Comparison of ENCODE assay signal across 19 mouse cellular contexts in the genomic region with DNA sequence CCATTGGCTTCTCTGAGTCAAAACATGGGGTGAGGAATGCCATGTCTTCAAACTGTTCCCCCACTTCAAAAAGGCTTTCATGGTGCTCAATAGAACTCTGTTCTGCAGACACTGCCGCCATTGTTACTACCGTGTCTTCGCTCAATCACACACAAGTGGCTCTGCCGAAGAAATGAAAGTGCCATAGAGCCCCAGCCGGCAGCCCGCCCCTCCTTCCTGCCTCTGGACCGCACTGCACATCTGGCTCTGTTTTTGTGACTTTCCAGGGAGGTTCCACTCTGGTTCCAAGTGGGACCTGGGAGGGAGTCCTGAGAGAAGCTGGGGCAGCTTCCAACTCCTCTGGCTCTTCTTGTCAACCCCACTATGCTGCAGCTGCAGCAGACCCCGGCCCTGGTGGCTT. TPM values are rescaled to one million over a fixed set of nuclear protein-coding genes. Genes with fewer than 3 reads are reported as not detected.
A peak's percentile ranks its signal among the peaks of the same experiment; 100 is the strongest.
DNase-seq lines count a peak whose midpoint lies in the region; ATAC-seq lines count a peak whose summit lies in the region.
"Had no signal": no experiment of that assay in that cellular context is flagged by ENCODE, and none has a peak within 500 bp of the region (broad histone marks: within the 10 kb centered on the region; RNA-seq: fewer than 3 reads in every experiment).

No protein-coding gene starts in this region.

- H3K27ac ChIP-seq in forebrain, embryonic 10.5 days: peak overlapping the region; percentile 67; the same call in 1 of the 2 replicates
- no peak overlapping the region for H3K27ac ChIP-seq in forebrain, embryonic 13.5 days
- H3K27ac ChIP-seq in midbrain, embryonic 11.5 days (ENCODE audit: low read depth, low read length): no peak overlapping the region
- no peak overlapping the region for H3K27ac ChIP-seq in midbrain, embryonic 16.5 days (ENCODE audit: low read length)
- H3K27ac ChIP-seq in hindbrain, embryonic 12.5 days: peak overlapping the region; percentile 45
- peak overlapping the region; percentile 67 for H3K27ac ChIP-seq in limb, embryonic 15.5 days

- H3K9ac ChIP-seq in forebrain, embryonic 13.5 days: no peak overlapping the region
- H3K9ac ChIP-seq in midbrain, embryonic 11.5 days (ENCODE audit: low read length): no peak overlapping the region
- H3K9ac ChIP-seq in midbrain, embryonic 16.5 days (ENCODE audit: low read depth, low read length): no peak overlapping the region
- no peak overlapping the region for H3K9ac ChIP-seq in hindbrain, embryonic 12.5 days
- H3K9ac ChIP-seq in limb, embryonic 15.5 days: no peak overlapping the region
- H3K9ac ChIP-seq: heart, embryonic 12.5 days had no signal

- WGBS in forebrain, embryonic 10.5 days: 76% methylated on average over 8 of the region's 8 CpGs
- 62% methylated on average over 8 of the region's 8 CpGs for WGBS in forebrain, embryonic 13.5 days
- WGBS in midbrain, embryonic 11.5 days: 76% methylated on average over 8 of the region's 8 CpGs
- 65% methylated on average over 8 of the region's 8 CpGs for WGBS in midbrain, embryonic 16.5 days
- 49% methylated on average over 8 of the region's 8 CpGs for WGBS in hindbrain, embryonic 12.5 days
- WGBS in limb, embryonic 15.5 days: 36% methylated on average over 8 of the region's 8 CpGs

- no peak for ATAC-seq in forebrain, embryonic 13.5 days
- ATAC-seq in midbrain, embryonic 11.5 days (ENCODE audit: low FRiP score): no peak
- ATAC-seq in midbrain, embryonic 16.5 days: no peak
- no peak for ATAC-seq in hindbrain, embryonic 12.5 days (ENCODE audit: low FRiP score)
- no peak; the same call in 1 of the 2 replicates for ATAC-seq in limb, embryonic 15.5 days (ENCODE audit: insufficient number of reproducible peaks, low FRiP score, low TSS enrichment, low read depth)
- no peak for ATAC-seq in megakaryocyte progenitor cell, adult 5-6 weeks (replicated peaks; ENCODE audit: poor library complexity)

- H3K4me1 ChIP-seq in forebrain, embryonic 10.5 days: peaks cover 60% of the 10 kb centered on the region
- peaks cover 31% of the 10 kb centered on the region for H3K4me1 ChIP-seq in forebrain, embryonic 13.5 days
- H3K4me1 ChIP-seq in midbrain, embryonic 11.5 days (ENCODE audit: control insufficient read depth, insufficient read depth, low read length): peaks cover 4% of the 10 kb centered on the region
- peaks cover 2% of the 10 kb centered on the region for H3K4me1 ChIP-seq in midbrain, embryonic 16.5 days (ENCODE audit: control insufficient read depth, insufficient read depth, low read length)
- H3K4me1 ChIP-seq in hindbrain, embryonic 12.5 days: peaks cover 29% of the 10 kb centered on the region
- peaks cover 41% of the 10 kb centered on the region for H3K4me1 ChIP-seq in limb, embryonic 15.5 days

- H3K9me3 ChIP-seq in forebrain, embryonic 10.5 days: no peaks in the 10 kb centered on the region
- no peaks in the 10 kb centered on the region for H3K9me3 ChIP-seq in forebrain, embryonic 13.5 days (replicated peaks)
- no peaks in the 10 kb centered on the region for H3K9me3 ChIP-seq in midbrain, embryonic 11.5 days (ENCODE audit: control insufficient read depth, low read length)
- H3K9me3 ChIP-seq in midbrain, embryonic 16.5 days (replicated peaks; ENCODE audit: control insufficient read depth, low read length, poor library complexity, severe bottlenecking): no peaks in the 10 kb centered on the region
- no peaks in the 10 kb centered on the region for H3K9me3 ChIP-seq in hindbrain, embryonic 12.5 days (replicated peaks)
- no peaks in the 10 kb centered on the region for H3K9me3 ChIP-seq in limb, embryonic 15.5 days
- H3K9me3 ChIP-seq: heart, embryonic 12.5 days had no signal

- no peaks in the 10 kb centered on the region for H3K27me3 ChIP-seq in forebrain, embryonic 10.5 days (ENCODE audit: poor library complexity, severe bottlenecking)
- no peaks in the 10 kb centered on the region for H3K27me3 ChIP-seq in forebrain, embryonic 13.5 days
- no peaks in the 10 kb centered on the region for H3K27me3 ChIP-seq in midbrain, embryonic 11.5 days (ENCODE audit: control insufficient read depth, insufficient read depth, low read length)
- no peaks in the 10 kb centered on the region for H3K27me3 ChIP-seq in midbrain, embryonic 16.5 days (ENCODE audit: control insufficient read depth, insufficient read depth, low read depth, low read length)
- peaks cover 25% of the 10 kb centered on the region for H3K27me3 ChIP-seq in hindbrain, embryonic 12.5 days
- H3K27me3 ChIP-seq in limb, embryonic 15.5 days: no peaks in the 10 kb centered on the region

- H3K36me3 ChIP-seq in forebrain, embryonic 10.5 days (replicated peaks): no peaks in the 10 kb centered on the region; the same call in 1 of the 2 replicates
- no peaks in the 10 kb centered on the region for H3K36me3 ChIP-seq in forebrain, embryonic 13.5 days (ENCODE audit: poor library complexity, severe bottlenecking)
- H3K36me3 ChIP-seq in midbrain, embryonic 11.5 days (ENCODE audit: control insufficient read depth, insufficient read depth, low read length): no peaks in the 10 kb centered on the region
- no peaks in the 10 kb centered on the region for H3K36me3 ChIP-seq in midbrain, embryonic 16.5 days (ENCODE audit: control insufficient read depth, insufficient read depth, low read length)
- H3K36me3 ChIP-seq in hindbrain, embryonic 12.5 days: no peaks in the 10 kb centered on the region
- H3K36me3 ChIP-seq in limb, embryonic 15.5 days: no peaks in the 10 kb centered on the region
- H3K36me3 ChIP-seq: heart, embryonic 12.5 days had no signal

- H3K4me3 ChIP-seq in forebrain, embryonic 10.5 days: no peak overlapping the region
- H3K4me3 ChIP-seq in forebrain, embryonic 13.5 days: no peak overlapping the region
- H3K4me3 ChIP-seq in midbrain, embryonic 11.5 days (ENCODE audit: low read depth, low read length): no peak overlapping the region
- no peak overlapping the region for H3K4me3 ChIP-seq in midbrain, embryonic 16.5 days (ENCODE audit: low read depth, low read length)
- H3K4me3 ChIP-seq in hindbrain, embryonic 12.5 days: no peak overlapping the region
- no peak overlapping the region for H3K4me3 ChIP-seq in limb, embryonic 15.5 days
- H3K4me3 ChIP-seq: heart, embryonic 12.5 days had no signal

- H3K4me2 ChIP-seq in forebrain, embryonic 13.5 days: no peak overlapping the region
- no peak overlapping the region for H3K4me2 ChIP-seq in midbrain, embryonic 11.5 days
- no peak overlapping the region for H3K4me2 ChIP-seq in midbrain, embryonic 16.5 days (ENCODE audit: low read length)
- H3K4me2 ChIP-seq in hindbrain, embryonic 12.5 days (replicated peaks): no peak overlapping the region
- no peak overlapping the region for H3K4me2 ChIP-seq in limb, embryonic 15.5 days
- H3K4me2 ChIP-seq: heart, embryonic 12.5 days had no signal

- no peak for DNase-seq in forebrain, embryonic 10.5 days (ENCODE audit: extremely low spot score, low spot score)
- peak; percentile 59 for DNase-seq in midbrain, embryonic 11.5 days (ENCODE audit: low spot score, missing footprints)
- DNase-seq in left cerebral cortex, adult 18-20 months (ENCODE audit: low spot score in 2 of 2): no peak
- DNase-seq: gastrocnemius, postnatal 36 days; lung, postnatal 14 days; spleen, adult 18-20 months; thymus, postnatal 36 days had no signal

RNA-seq across cellular contexts. Expression of a gene that starts 49.3 kb away (rescaled TPM):
- not detected in 2 replicates for polyA plus RNA-seq in forebrain, embryonic 10.5 days (2016; fragmentation: Nextera tagmentation; extraction: Ambion mirVana)
- 0.21 TPM in 1 of 2 replicates, not detected in the other for polyA plus RNA-seq in forebrain, embryonic 13.5 days (2015; fragmentation: Nextera tagmentation; extraction: Ambion mirVana)
- not detected in 2 replicates for polyA plus RNA-seq in midbrain, embryonic 11.5 days (2014; fragmentation: Nextera tagmentation; extraction: Ambion mirVana)
- polyA plus RNA-seq in midbrain, embryonic 16.5 days (2015; fragmentation: Nextera tagmentation; extraction: Ambion mirVana): 0.25 TPM in 1 of 2 replicates, not detected in the other
- polyA plus RNA-seq in hindbrain, embryonic 12.5 days (2016; fragmentation: Nextera tagmentation; extraction: Ambion mirVana): not detected in 2 replicates
- not detected in 2 replicates for polyA plus RNA-seq in limb, embryonic 15.5 days (2015; fragmentation: Nextera tagmentation; extraction: Ambion mirVana)
- total RNA-seq in megakaryocyte progenitor cell, adult 5-6 weeks (2015): not detected in 2 replicates
- not detected in 2 replicates for total RNA-seq in megakaryocyte progenitor cell, adult 5-6 weeks (2017)
- total RNA-seq in left cerebral cortex, adult 18-20 months (2021): not detected
- total RNA-seq: adrenal gland, adult 18-20 months; gastrocnemius, postnatal 36 days; heart, postnatal 25 days; left cerebral cortex, postnatal 4 days; MEL had no signal
- polyA plus RNA-seq: heart, embryonic 12.5 days; kidney, embryonic 14.5 days; liver, embryonic 16.5 days had no signal

Comparison
In these comparisons a context has a peak if more than half of its experiments do, and no peak if none do; other contexts are left out.
1. H3K27ac ChIP-seq: peak in forebrain, embryonic 10.5 days (single experiment), hindbrain, embryonic 12.5 days (single experiment) and limb, embryonic 15.5 days (single experiment); none in forebrain, embryonic 13.5 days (single experiment), midbrain, embryonic 11.5 days (single experiment) and midbrain, embryonic 16.5 days (single experiment).